Mouse (Mus musculus) thymus, adult 2 months (tissue): ENCODE results near the gene D430041D05Rik.

ENCODE experiments used
- CTCF ChIP-seq: fragments of 200-500 bp; IDR thresholded peaks from 2 replicates; pipeline ENCODE4 v1.5.1; 2012; ENCODE audit warnings: mild to moderate bottlenecking, control low read depth, low read length, moderate library complexity, borderline replicate concordance; ENCODE audit not compliant: control insufficient read depth, poor library complexity, insufficient read depth; ENCODE audit errors: extremely low read depth
- POLR2A ChIP-seq: fragments of 200-500 bp; IDR thresholded peaks from 2 replicates; pipeline ENCODE4 v1.6.1; 2012; ENCODE audit warnings: mild to moderate bottlenecking, low read length, control low read depth, moderate library complexity; ENCODE audit not compliant: control insufficient read depth, poor library complexity, insufficient read depth; ENCODE audit errors: extremely low read depth

GRCm38 (mm10) chr2:104313246-104313645 is 97.6 kb downstream of the D430041D05Rik start:
- TF ChIP-seq POLR2A (no peak), CTCF (no peak)
